9 mouse cellular contexts compared by ENCODE assay signal in genomic region chr15:99663964-99664599, GRCm38 (mm10). TPM values are rescaled to one million over a fixed set of nuclear protein-coding genes. Genes with fewer than 3 reads are reported as not detected.
DNase-seq lines count a peak whose midpoint lies in the region; ATAC-seq and TF ChIP-seq lines count a peak whose summit lies in the region.
"Had no signal": no experiment of that assay in that cellular context is flagged by ENCODE, and none has a peak within 500 bp of the region (broad histone marks: within the 10 kb centered on the region; RNA-seq: fewer than 3 reads in every experiment).

No protein-coding gene starts in this region.

- intact Hi-C loops in gastrocnemius, adult 2 months (cut with DNase I), result no loop called here

- peaks cover 50% of the 10 kb centered on the region for H3K4me1 ChIP-seq in E14TG2a.4 (replicated peaks; ENCODE audit: low read depth, low read length)
- peaks cover 26% of the 10 kb centered on the region for H3K4me1 ChIP-seq in embryonic facial prominence, embryonic 15.5 days
- H3K4me1 ChIP-seq in neural tube, embryonic 12.5 days, result peaks cover 35% of the 10 kb centered on the region

- no peak overlapping the region for H3K27ac ChIP-seq in gastrocnemius, adult 2 months
- H3K27ac ChIP-seq in embryonic facial prominence, embryonic 15.5 days (replicated peaks), result peak overlapping the region; percentile 48; the same call in 1 of the 2 replicates
- peak overlapping the region; percentile 79 for H3K27ac ChIP-seq in neural tube, embryonic 12.5 days

- TF ChIP-seq CTCF in gastrocnemius, adult 2 months (IDR thresholded peaks at IDR 0.05), result no peak
- no peak for TF ChIP-seq CTCF in E14TG2a.4 (conservative IDR thresholded peaks at IDR 0.05; ENCODE audit: low read length)

- H3K4me2 ChIP-seq in embryonic facial prominence, embryonic 15.5 days (replicated peaks), result peak overlapping the region; percentile 88
- peak overlapping the region; percentile 74 for H3K4me2 ChIP-seq in neural tube, embryonic 12.5 days (replicated peaks)

- 2% methylated on average over 17 of the region's 17 CpGs for WGBS in embryonic facial prominence, embryonic 15.5 days
- 6% methylated on average over 17 of the region's 17 CpGs for WGBS in neural tube, embryonic 12.5 days

- H3K9me3 ChIP-seq in E14TG2a.4 (ENCODE audit: low read length), result no peaks in the 10 kb centered on the region
- H3K9me3 ChIP-seq in embryonic facial prominence, embryonic 15.5 days (replicated peaks), result no peaks in the 10 kb centered on the region
- no peaks in the 10 kb centered on the region for H3K9me3 ChIP-seq in neural tube, embryonic 12.5 days

- peaks cover 46% of the 10 kb centered on the region for H3K27me3 ChIP-seq in E14TG2a.4 (ENCODE audit: insufficient read depth, low read length)
- H3K27me3 ChIP-seq in embryonic facial prominence, embryonic 15.5 days, result peaks cover 28% of the 10 kb centered on the region
- H3K27me3 ChIP-seq in neural tube, embryonic 12.5 days (replicated peaks), result 0 out of 2 replicates have a peak, but pooled peaks cover 3% of the 10 kb centered on the region

- H3K4me3 ChIP-seq in gastrocnemius, adult 2 months, result peak overlapping the region; percentile 67
- peak overlapping the region; percentile 73 for H3K4me3 ChIP-seq in E14TG2a.4 (replicated peaks; ENCODE audit: low read length)
- H3K4me3 ChIP-seq in embryonic facial prominence, embryonic 15.5 days (replicated peaks), result peak overlapping the region; percentile 43
- H3K4me3 ChIP-seq in neural tube, embryonic 12.5 days, result peak overlapping the region; percentile 34

- DNase-seq in gastrocnemius, adult 2 months, result no peak
- DNase-seq in gastrocnemius, adult 18-20 months (ENCODE audit: low spot score), result no peak
- DNase-seq in layer of hippocampus, postnatal 10 days (ENCODE audit: low spot score in 2 of 2), result peak; percentile 74 to 78
- no peak for DNase-seq in urinary bladder, postnatal 10 days (ENCODE audit: low spot score)
- no peak for DNase-seq in adrenal gland, adult (ENCODE audit: inconsistent age in 2 of 2, low spot score in 1 of 2)

- no peak for ATAC-seq in embryonic facial prominence, embryonic 15.5 days (ENCODE audit: insufficient number of reproducible peaks, low FRiP score, low TSS enrichment, low read depth)
- ATAC-seq in neural tube, embryonic 12.5 days (ENCODE audit: low FRiP score, low read depth), result peak; percentile 35; the same call in 1 of the 2 replicates

- no peak overlapping the region for H3K9ac ChIP-seq in embryonic facial prominence, embryonic 15.5 days
- peak overlapping the region; percentile 64 for H3K9ac ChIP-seq in neural tube, embryonic 12.5 days

- H3K36me3 ChIP-seq in E14TG2a.4 (ENCODE audit: insufficient read depth, low read length), result no peaks in the 10 kb centered on the region
- H3K36me3 ChIP-seq in embryonic facial prominence, embryonic 15.5 days, result no peaks in the 10 kb centered on the region
- no peaks in the 10 kb centered on the region for H3K36me3 ChIP-seq in neural tube, embryonic 12.5 days

RNA-seq across cellular contexts. Expression of gene Asic1, which starts 6.1 kb away (rescaled TPM):
- under 1 TPM in 1 of 2 experiments, not detected in 1; 0.31 TPM for total RNA-seq in gastrocnemius, adult 2 months (2021)
- under 1 TPM in 1 of 2 experiments, not detected in 1; 0.11 TPM for total RNA-seq in gastrocnemius, adult 18-20 months (2021)
- polyA plus RNA-seq in embryonic facial prominence, embryonic 15.5 days (2015; fragmentation: Nextera tagmentation; extraction: Ambion mirVana), result 4.4 and 4.6 TPM in 2 replicates
- total RNA-seq in layer of hippocampus, postnatal 10 days (2021), result 10 to 100 TPM; 50.7 to 54.6 TPM
- polyA plus RNA-seq in neural tube, embryonic 12.5 days (2016; fragmentation: Nextera tagmentation; extraction: Ambion mirVana), result 54.3 and 62.6 TPM in 2 replicates

RNA-seq across cellular contexts. Expression of gene Racgap1, which starts 12.6 kb away (rescaled TPM):
- total RNA-seq in gastrocnemius, adult 2 months (2021), result under 1 TPM; 0.89 to 0.94 TPM
- under 1 TPM; 0.57 to 0.69 TPM for total RNA-seq in gastrocnemius, adult 18-20 months (2021)
- polyA plus RNA-seq in embryonic facial prominence, embryonic 15.5 days (2015; fragmentation: Nextera tagmentation; extraction: Ambion mirVana), result 110 and 118 TPM in 2 replicates
- 10 to 100 TPM; 13.6 TPM for total RNA-seq in layer of hippocampus, postnatal 10 days (2021)
- polyA plus RNA-seq in neural tube, embryonic 12.5 days (2016; fragmentation: Nextera tagmentation; extraction: Ambion mirVana), result 207 and 218 TPM in 2 replicates

RNA-seq across cellular contexts. Expression of gene Smarcd1, which starts 37.8 kb away (rescaled TPM):
- 1 to 10 TPM; 6.9 to 7.2 TPM for total RNA-seq in gastrocnemius, adult 2 months (2021)
- 1 to 10 TPM; 5.8 to 7.4 TPM for total RNA-seq in gastrocnemius, adult 18-20 months (2021)
- 37.4 and 40.1 TPM in 2 replicates for polyA plus RNA-seq in embryonic facial prominence, embryonic 15.5 days (2015; fragmentation: Nextera tagmentation; extraction: Ambion mirVana)
- 10 to 100 TPM; 89.4 to 94.3 TPM for total RNA-seq in layer of hippocampus, postnatal 10 days (2021)
- 142 and 146 TPM in 2 replicates for polyA plus RNA-seq in neural tube, embryonic 12.5 days (2016; fragmentation: Nextera tagmentation; extraction: Ambion mirVana)

RNA-seq across cellular contexts. Expression of gene Gm17349, which starts 41.2 kb away (rescaled TPM):
- 1 to 10 TPM in 1 of 2 experiments, not detected in 1; 1.0 TPM for total RNA-seq in gastrocnemius, adult 2 months (2021)
- total RNA-seq in gastrocnemius, adult 18-20 months (2021), result not detected
- not detected in 2 replicates for polyA plus RNA-seq in embryonic facial prominence, embryonic 15.5 days (2015; fragmentation: Nextera tagmentation; extraction: Ambion mirVana)
- total RNA-seq in layer of hippocampus, postnatal 10 days (2021), result 1 to 10 TPM; 1.5 to 2.2 TPM
- polyA plus RNA-seq in neural tube, embryonic 12.5 days (2016; fragmentation: Nextera tagmentation; extraction: Ambion mirVana), result not detected in 2 replicates
- polyA plus RNA-seq: large intestine, adult 2 months had no signal

RNA-seq across cellular contexts. Expression of gene Gpd1, which starts 53.2 kb away (rescaled TPM):
- total RNA-seq in gastrocnemius, adult 2 months (2021), result 100 to 1,000 TPM; 381 to 575 TPM
- total RNA-seq in gastrocnemius, adult 18-20 months (2021), result 100 to 1,000 TPM; 366 to 449 TPM
- polyA plus RNA-seq in embryonic facial prominence, embryonic 15.5 days (2015; fragmentation: Nextera tagmentation; extraction: Ambion mirVana), result 0.76 and 1.0 TPM in 2 replicates
- total RNA-seq in layer of hippocampus, postnatal 10 days (2021), result 10 to 100 TPM; 35.3 to 39.3 TPM
- polyA plus RNA-seq in neural tube, embryonic 12.5 days (2016; fragmentation: Nextera tagmentation; extraction: Ambion mirVana), result 0.97 and 1.4 TPM in 2 replicates

Comparison
In these comparisons a context has a peak if more than half of its experiments do, and no peak if none do; other contexts are left out.
1. DNase-seq: peak in layer of hippocampus, postnatal 10 days (2 of 2); none in gastrocnemius, adult 2 months (single experiment), gastrocnemius, adult 18-20 months (single experiment), urinary bladder, postnatal 10 days (single experiment) and adrenal gland, adult (0 of 2).
2. RNA of gene Asic1, which starts 6.1 kb away (total RNA-seq): 50.7 to 54.6 TPM in layer of hippocampus, postnatal 10 days; 0.31 TPM in gastrocnemius, adult 2 months and 0.11 TPM in gastrocnemius, adult 18-20 months; every median in the first group is over 10 times any median in the second.
3. RNA of gene Racgap1, which starts 12.6 kb away (total RNA-seq): 13.6 TPM in layer of hippocampus, postnatal 10 days; 0.89 to 0.94 TPM in gastrocnemius, adult 2 months and 0.57 to 0.69 TPM in gastrocnemius, adult 18-20 months; every median in the first group is over 4 times any median in the second.
4. RNA of gene Smarcd1, which starts 37.8 kb away (total RNA-seq): 89.4 to 94.3 TPM in layer of hippocampus, postnatal 10 days; 5.8 to 7.4 TPM in gastrocnemius, adult 18-20 months and 6.9 to 7.2 TPM in gastrocnemius, adult 2 months; every median in the first group is over 10 times any median in the second.
5. Peak in every context shown above with its lines, with median percentiles within 50 percentile points of each other: H3K4me3 ChIP-seq.